Mouse (Mus musculus) C2C12 (cell line): ENCODE data around the gene Stpg1. TPM values are rescaled to one million over a fixed set of nuclear protein-coding genes. Genes with fewer than 3 reads are reported as not detected.
A peak's percentile ranks its signal among the peaks of the same experiment; 100 is the strongest.

Experiments
- H3K27me3 ChIP-seq: one replicate; pipeline ENCODE4 v1.6.1; 2011; ENCODE audit not compliant: control insufficient read depth, insufficient read depth, insufficient read length
- H3K36me3 ChIP-seq: one replicate; pipeline ENCODE4 v1.6.1; 2011; ENCODE audit not compliant: control insufficient read depth, insufficient read depth
- H3K4me3 ChIP-seq: one replicate; pipeline ENCODE4 v1.5.1; 2011; ENCODE audit warnings: mild to moderate bottlenecking, control low read depth; ENCODE audit not compliant: poor library complexity, insufficient read depth, severe bottlenecking
- H3K79me2 ChIP-seq: one replicate; pipeline ENCODE4 v1.6.1; 2011; ENCODE audit not compliant: control insufficient read depth, insufficient read depth
- H3K79me3 ChIP-seq: one replicate; pipeline ENCODE4 v1.6.1; 2011; ENCODE audit warnings: low read depth, control low read depth
- H3ac ChIP-seq: one replicate; pipeline ENCODE3; 2011; ENCODE audit warnings: low read depth; ENCODE audit not compliant: control insufficient read depth, insufficient read length
- CEBPB ChIP-seq: IDR thresholded peaks from one replicate; pipeline ENCODE4 v1.6.1; 2011; ENCODE audit warnings: low read depth, mild to moderate bottlenecking, control low read depth, moderate library complexity
- CTCF ChIP-seq: IDR thresholded peaks from one replicate; pipeline ENCODE4 v1.5.1; 2011; ENCODE audit not compliant: control insufficient read depth, insufficient read depth, insufficient read length
- FOSL1 ChIP-seq: IDR thresholded peaks from one replicate; pipeline ENCODE4 v1.8.0; 2011; ENCODE audit warnings: mild to moderate bottlenecking, low read length; ENCODE audit not compliant: poor library complexity, insufficient read depth, severe bottlenecking
- MAX ChIP-seq: IDR thresholded peaks from one replicate; pipeline ENCODE4 v1.6.1; 2011; ENCODE audit warnings: mild to moderate bottlenecking, control low read depth
- MYOD1 ChIP-seq: IDR thresholded peaks from one replicate; pipeline ENCODE4 v1.6.1; 2011; ENCODE audit warnings: low read depth; ENCODE audit not compliant: control insufficient read depth, insufficient read length
- MYOG ChIP-seq: IDR thresholded peaks from one replicate; pipeline ENCODE4 v1.6.1; 2011; ENCODE audit not compliant: control insufficient read depth, insufficient read length; ENCODE audit errors: extremely low read depth
- USF1 ChIP-seq: IDR thresholded peaks from one replicate; pipeline ENCODE4 v1.6.1; 2011; ENCODE audit warnings: low read depth, mild to moderate bottlenecking, control low read depth, moderate library complexity
- polyA plus RNA-seq: library from polyadenylated mRNA; unstranded; fragments of >200 nt; fragmentation: generic; extraction: Trizol; gene quantifications from one replicate; pipeline ENCODE4 v1.2.1, GENCODE M21; 2012; ENCODE audit warnings: missing spikeins

Stpg1 gene
- polyA plus RNA-seq, 1 experiment, result 0.01 TPM

- no peaks in the 10 kb centered on the region for H3K79me2 ChIP-seq
- no peaks in the 10 kb centered on the region for H3K79me3 ChIP-seq
- H3K27me3 ChIP-seq, result no peaks in the 10 kb centered on the region
- H3ac ChIP-seq, result no peak overlapping the region
- no peaks in the 10 kb centered on the region for H3K36me3 ChIP-seq
- no peak overlapping the region for H3K4me3 ChIP-seq
- TF ChIP-seq CTCF, result no peak
- TF ChIP-seq MYOD1, result peak; percentile 80
- peak; percentile 49 for TF ChIP-seq MAX
Measured at GRCm38 (mm10) chr4:135567042-135567441, 72.5 kb downstream of the Stpg1 start.

DNA sequence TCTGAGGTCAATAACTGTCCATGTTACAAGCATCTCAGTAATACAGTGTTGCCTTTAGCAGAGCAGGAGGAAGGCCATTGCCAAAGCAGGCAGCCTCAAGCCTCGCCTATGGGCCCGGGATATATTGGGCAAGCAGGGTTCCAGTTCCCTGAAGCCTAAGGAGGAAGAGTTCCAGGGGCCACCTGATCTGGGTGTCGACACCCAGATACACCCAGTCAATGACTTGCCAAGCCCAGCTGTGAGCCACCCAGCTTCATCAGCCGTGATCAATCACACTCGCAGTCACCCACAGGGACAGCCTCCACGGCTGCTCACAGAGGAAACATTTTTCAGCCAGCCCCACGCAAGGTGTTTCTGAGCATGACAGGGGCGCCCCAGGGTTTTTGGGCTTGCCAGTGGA is 72.9 kb downstream of the Stpg1 start:
- no peaks in the 10 kb centered on the region for H3K27me3 ChIP-seq
- no peak overlapping the region for H3ac ChIP-seq
- H3K79me2 ChIP-seq, result no peaks in the 10 kb centered on the region
- H3K79me3 ChIP-seq, result no peaks in the 10 kb centered on the region
- H3K36me3 ChIP-seq, result no peaks in the 10 kb centered on the region
- TF ChIP-seq CTCF (no peak), FOSL1 (no peak), USF1 (no peak), MYOG (no peak), CEBPB (no peak), MYOD1 (no peak), MAX (no peak)
- no peak overlapping the region for H3K4me3 ChIP-seq

GRCm38 (mm10) chr4:135569201-135569600 is 74.6 kb downstream of the Stpg1 start:
- H3K79me2 ChIP-seq, result no peaks in the 10 kb centered on the region
- H3ac ChIP-seq, result no peak overlapping the region
- no peaks in the 10 kb centered on the region for H3K27me3 ChIP-seq
- H3K36me3 ChIP-seq, result no peaks in the 10 kb centered on the region
- TF ChIP-seq FOSL1, result no peak
- TF ChIP-seq MAX, result no peak
- no peak for TF ChIP-seq USF1
- TF ChIP-seq MYOG, result no peak
- no peak for TF ChIP-seq CEBPB
- TF ChIP-seq MYOD1, result no peak
- no peak for TF ChIP-seq CTCF
- H3K79me3 ChIP-seq, result no peaks in the 10 kb centered on the region
- H3K4me3 ChIP-seq, result no peak overlapping the region

DNA sequence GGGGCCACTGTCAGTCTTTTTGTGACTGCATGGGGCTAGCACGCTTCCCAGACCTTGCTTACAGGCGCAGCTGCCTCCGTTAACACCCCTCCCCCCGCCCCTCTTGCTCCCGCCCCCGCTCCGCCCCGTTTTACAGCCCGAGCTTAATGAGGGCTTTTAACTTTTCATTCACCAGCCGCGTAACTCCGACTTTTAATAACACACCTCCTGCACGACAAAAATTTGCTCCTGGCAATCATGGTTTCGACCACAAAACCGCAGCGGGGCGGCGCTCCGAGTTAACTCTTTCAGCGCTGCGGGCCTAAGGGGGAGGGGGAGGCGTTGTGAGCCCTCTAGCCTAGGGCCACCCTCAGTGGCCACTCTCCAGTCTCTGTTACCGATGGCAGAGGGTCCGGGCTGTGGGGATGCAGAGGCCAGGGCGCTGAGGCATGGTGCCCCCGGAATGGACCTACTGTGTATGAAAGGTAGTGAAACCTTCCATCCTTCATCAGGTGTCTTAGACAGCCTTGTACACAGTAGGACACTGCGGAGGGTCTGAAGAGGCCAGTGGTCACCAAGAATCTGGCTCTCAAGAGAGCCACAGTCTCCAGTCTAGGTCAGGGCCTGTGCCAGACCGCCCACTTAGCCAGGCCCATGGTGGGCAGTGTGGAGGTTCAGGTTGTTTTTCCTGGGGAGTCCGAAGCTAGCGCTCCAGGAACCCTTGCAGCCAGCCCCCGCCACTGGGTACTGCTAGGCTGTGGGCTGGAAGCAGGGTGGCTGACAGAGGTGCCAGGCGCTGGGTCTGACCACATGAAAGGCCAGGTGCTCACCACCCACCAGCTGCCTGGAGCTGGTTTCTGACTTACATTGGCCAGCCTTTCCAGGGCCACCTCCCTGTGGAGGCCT is 75.8 kb downstream of the Stpg1 start:
- H3K79me3 ChIP-seq, result no peaks in the 10 kb centered on the region
- no peaks in the 10 kb centered on the region for H3K79me2 ChIP-seq
- H3ac ChIP-seq, result no peak overlapping the region
- no peak overlapping the region for H3K4me3 ChIP-seq
- no peaks in the 10 kb centered on the region for H3K36me3 ChIP-seq
- no peak for TF ChIP-seq CTCF
- no peak for TF ChIP-seq MAX
- TF ChIP-seq CEBPB, result no peak
- no peak for TF ChIP-seq MYOG
- no peak for TF ChIP-seq USF1
- no peak for TF ChIP-seq MYOD1
- no peak for TF ChIP-seq FOSL1
- no peaks in the 10 kb centered on the region for H3K27me3 ChIP-seq

- no peaks in the 10 kb centered on the region for H3K36me3 ChIP-seq
- no peaks in the 10 kb centered on the region for H3K79me3 ChIP-seq
- TF ChIP-seq MAX (no peak), CTCF (no peak), CEBPB (no peak), MYOD1 (no peak), USF1 (no peak), FOSL1 (no peak), MYOG (no peak)
- H3K4me3 ChIP-seq, result no peak overlapping the region
- H3K27me3 ChIP-seq, result no peaks in the 10 kb centered on the region
- no peaks in the 10 kb centered on the region for H3K79me2 ChIP-seq
- no peak overlapping the region for H3ac ChIP-seq
Measured at GRCm38 (mm10) chr4:135571037-135571550, 76.5 kb downstream of the Stpg1 start.
